Mouse (Mus musculus): ENCODE data around the gene Ace2. TPM values are rescaled to one million over a fixed set of nuclear protein-coding genes. Genes with fewer than 3 reads are reported as not detected.

The Ace2 gene
- total RNA-seq (2021) = 21.6 and 23.5 TPM in 2 replicates
- long read RNA-seq, experiment 1, transcript Ace2-201 (18 exons, 3,422 nt) = major isoform, 29 of 39 reads
- long read RNA-seq, experiment 1, partial matches to known transcripts = 7 of 39 reads
- long read RNA-seq, experiment 1, other reads (novel, unspliced or antisense) = 2 of 39 reads
- long read RNA-seq, experiment 2, partial matches to known transcripts = 3 of 7 reads
- long read RNA-seq, experiment 2, other reads (novel, unspliced or antisense) = 0 of 7 reads

GRCm38 (mm10) chrX:164139032-164139431 lies at the start of gene Ace2:
Ace2 (plus strand) TSS chrX:164139332.
- no peak for DNase-seq

- no peak for DNase-seq
These were observed 49.2 kb upstream of the Ace2 start for GRCm38 (mm10) chrX:164089916-164090315.

DNA sequence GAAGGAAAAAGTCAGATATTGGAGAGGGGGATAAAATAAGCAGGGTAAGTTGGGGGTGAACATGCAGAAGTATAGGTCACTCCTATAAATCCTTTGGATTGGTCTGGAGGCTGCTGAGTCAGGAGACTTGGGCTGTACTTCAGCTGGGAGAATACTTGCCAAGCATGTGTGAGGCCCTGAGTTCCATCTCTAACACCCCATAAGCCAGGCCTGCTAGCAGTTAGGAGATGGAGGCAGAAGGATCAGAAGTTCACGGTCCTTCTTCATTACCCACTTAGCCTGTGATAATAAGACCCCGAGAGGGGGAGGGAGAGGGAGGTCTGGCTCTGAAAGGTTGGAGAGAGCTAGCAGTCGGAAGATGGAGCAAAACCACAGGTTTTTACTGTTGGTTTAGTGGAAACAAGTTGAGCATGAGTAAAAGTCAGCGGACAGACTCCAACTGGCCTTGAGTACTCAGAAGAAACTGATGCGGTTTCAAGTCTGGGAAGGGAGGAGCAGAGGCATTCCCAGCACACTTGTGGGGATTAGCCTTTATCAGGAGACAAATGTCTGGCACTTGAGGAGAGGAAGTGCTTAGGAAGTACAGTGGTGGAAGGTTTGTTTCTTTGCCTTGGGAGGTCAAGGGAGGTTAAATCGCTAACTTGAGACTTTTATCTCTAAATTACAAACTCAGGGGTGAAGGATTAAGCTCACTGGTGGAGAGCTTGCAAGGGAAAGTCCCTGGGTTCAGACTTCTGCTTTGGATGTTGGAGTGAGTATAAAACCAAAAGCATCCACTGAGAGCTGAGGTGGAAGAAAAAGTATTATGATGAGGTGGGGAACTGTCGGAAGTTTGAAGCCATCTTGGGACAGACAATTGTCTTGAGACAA lies 46.6 kb upstream of the Ace2 start:
- no peak for DNase-seq

- no peak for DNase-seq
These were observed 45.7 kb upstream of the Ace2 start for GRCm38 (mm10) chrX:164093435-164093834.

GRCm38 (mm10) chrX:164095838-164096237 lies 43.3 kb upstream of the Ace2 start:
- no peak for DNase-seq

DNA sequence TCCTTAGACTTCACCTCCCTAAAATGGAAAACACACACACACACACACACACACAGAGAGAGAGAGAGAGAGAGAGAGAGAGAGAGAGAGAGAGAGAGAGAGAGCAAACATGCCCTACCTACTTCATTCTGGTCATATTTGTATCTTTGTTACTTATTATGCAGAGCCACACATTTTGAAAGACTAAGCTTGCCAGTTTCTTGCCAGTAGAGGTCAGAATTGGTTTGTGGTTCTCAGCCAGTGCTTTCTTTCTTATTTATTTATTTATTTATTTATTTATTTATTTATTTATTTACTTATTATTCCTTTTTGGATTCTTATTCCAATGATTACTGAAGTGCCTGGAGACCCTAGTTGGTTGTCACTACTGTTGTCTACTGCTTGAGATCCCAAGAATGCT lies 37.6 kb upstream of the Ace2 start:
- DNase-seq = no peak

DNA sequence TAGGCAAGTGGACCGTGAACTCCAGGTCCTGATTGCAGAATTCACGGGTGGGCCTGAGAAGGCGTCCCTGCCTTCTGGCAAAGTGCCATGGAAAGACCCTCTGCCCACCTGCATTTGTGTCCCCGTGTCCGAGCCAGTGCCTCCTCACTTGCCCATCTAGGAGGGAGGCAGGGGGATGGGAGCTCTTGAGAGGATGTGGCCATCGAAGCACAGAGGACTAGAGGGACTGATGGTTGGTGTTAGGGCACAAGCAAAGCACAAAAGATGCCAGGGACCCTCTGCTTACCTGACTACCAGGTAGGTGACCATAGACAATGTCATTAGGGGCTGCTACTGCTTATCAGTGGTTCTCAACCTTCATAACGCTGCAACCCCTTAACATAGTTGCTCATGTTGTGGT lies 36.9 kb upstream of the Ace2 start:
- DNase-seq = no peak

- DNase-seq = no peak
These were observed 36.5 kb upstream of the Ace2 start for GRCm38 (mm10) chrX:164102656-164103055.

- no peak for DNase-seq
These were observed 28.0 kb upstream of the Ace2 start for GRCm38 (mm10) chrX:164111146-164111545.

- no peak for DNase-seq
These were observed 25.4 kb upstream of the Ace2 start for GRCm38 (mm10) chrX:164113744-164114143.

GRCm38 (mm10) chrX:164123942-164124341 lies 15.2 kb upstream of the Ace2 start:
- no peak for DNase-seq

DNA sequence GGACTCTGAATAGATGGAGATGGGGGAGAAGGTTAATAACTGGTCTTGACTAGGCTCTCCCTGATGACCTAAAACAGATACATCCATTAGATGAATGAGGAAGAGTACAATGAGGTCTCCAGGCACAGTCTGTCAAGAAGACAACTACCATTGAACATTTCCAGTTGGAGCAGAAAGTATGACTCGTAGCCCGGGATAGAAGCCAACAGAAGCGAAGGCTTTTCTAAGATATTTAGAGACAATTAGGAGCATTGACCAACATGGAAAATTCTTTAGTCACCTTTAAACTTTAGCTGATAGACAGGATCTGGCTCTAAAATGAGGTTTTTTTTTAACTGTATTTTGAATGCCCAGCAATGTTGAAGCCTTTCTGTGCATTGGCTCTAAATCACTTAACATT lies 5.6 kb upstream of the Ace2 start:
- peak; percentile 16 for DNase-seq

GRCm38 (mm10) chrX:164135304-164135818 lies 3.8 kb upstream of the Ace2 start:
- DNase-seq = no peak

DNA sequence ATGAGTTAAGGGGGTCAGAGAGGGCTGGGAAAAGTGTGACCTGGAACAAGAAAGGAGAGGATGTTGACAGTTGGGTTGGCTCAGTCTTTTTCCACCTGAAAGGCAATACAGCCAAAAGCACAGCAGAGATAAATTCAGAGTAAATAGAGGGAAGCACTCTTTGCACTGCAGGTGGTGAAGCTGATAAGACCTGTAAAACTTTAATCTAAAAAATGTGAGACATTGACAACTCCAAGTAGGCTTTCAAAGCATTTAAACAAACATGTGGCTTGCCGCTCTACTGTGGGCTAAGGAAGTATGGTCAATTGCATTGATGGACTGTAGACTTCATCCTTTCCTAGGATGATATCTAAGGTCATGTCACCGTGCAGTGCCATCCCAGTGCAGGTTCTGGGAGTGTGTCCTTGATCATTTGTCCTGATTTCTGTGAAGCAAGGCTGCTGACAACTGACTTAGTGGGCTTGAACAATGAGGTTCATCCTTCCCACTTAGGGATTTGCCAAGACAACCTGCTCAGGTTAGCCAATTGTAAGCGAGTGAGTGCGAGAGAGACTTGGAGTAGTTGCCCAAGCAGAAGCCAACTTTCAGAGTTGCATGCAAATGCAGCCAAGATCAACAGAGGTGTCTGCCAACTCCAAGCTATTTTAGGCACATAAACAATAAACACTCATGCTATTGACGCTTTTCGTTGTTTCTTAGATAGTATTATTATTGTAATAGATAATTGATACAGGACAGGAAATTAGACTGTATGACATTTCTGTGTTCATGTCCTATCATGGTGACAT lies 6.5 kb downstream of the Ace2 start:
- no peak for DNase-seq

DNA sequence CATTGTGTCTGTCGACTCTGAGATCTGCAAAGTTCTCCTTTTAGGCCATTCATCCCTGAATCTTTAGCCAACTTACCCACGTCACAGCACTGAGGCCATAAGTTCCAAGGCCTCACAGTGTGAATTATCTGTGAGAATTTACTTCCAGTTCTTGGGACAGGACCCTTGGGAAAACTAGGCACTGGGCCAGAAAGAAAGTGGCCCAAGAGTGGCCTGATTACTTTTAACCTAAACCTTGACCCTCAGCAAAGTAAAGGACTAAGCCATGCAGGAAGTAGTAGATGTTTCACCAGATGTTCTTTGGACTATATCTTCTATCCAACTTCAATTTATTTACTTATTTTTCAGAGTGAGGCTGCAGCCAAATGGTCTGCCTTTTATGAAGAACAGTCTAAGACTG lies 13.6 kb downstream of the Ace2 start:
- peak; percentile 27 for DNase-seq

DNA sequence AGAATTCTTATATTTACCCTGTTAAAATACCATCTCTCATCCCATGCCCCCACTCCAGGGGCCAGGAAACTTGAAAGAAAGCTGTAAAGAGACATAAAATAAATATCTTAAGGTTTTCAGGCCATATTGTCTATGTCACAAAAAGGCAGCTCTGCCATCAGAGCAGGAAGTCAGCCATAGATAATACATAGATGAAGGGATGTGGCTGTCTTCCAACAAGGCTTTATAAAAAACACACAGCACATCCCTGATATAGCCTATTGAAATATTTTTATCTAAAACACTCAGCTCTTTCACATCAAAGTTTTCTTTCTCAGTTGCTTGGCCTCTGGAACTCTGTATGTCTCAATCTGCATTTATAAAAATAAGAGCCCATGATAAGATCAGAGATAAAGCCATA lies 14.5 kb downstream of the Ace2 start:
- no peak for DNase-seq

- no peak for DNase-seq
These were observed 15.5 kb downstream of the Ace2 start for GRCm38 (mm10) chrX:164154594-164154993.

DNA sequence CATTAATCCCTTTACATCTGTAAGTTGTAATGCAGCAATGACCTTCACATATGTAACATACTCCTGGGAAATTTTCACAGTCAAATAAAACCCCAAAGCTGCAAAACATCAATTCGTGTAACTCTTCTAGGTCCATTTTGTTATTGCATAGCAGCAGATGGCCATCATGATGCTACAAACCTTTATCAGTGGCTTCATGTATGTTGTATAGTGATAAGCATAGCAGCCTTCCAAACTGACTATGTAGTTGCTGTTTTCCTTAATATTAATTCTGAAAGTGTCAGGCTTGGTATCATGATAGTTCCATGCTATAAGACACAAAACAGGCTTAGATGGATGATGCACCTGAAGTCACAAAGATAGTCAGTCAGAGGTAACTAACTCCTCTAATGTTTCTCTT lies 25.5 kb downstream of the Ace2 start:
- DNase-seq = no peak

DNA sequence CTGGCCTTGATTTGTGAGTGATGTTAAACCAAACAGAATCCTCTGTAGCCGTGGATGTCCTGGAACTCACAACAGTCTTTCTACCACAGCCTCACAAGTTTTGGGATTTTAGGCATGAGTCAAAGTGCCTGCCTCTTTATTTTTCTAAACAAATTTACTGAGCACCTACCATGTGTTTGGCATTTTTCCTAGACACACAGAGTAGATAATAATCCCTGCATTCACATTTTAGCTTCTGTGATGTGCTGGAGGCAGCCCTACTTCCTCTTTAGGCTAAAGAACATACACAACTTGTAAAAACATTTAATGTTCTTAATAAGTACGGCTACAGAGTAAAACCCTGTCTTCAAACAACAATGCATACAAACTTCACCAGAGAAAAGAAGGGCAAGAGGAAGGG lies 31.9 kb downstream of the Ace2 start:
- DNase-seq = no peak

- DNase-seq = no peak
These were observed 34.7 kb downstream of the Ace2 start for GRCm38 (mm10) chrX:164173880-164174279.

DNA sequence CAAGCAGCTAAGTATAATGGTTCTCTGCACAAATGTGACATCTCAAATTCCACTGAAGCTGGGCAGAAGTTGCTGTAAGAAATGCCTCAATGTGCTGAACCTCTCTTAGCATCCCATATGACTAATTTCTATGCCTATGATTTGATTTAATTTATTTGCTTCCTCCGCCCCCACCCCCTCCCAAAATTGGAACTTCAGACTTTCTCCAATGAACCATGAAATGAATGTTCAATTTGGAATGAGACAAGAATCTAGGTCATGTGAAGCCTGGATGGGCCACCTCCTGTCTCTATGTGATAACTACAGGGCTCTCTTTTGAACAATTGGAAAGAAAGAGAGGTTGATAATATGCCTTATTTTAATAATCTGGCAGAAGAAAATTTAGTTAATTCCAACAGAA lies 36.2 kb downstream of the Ace2 start:
- no peak for DNase-seq

DNA sequence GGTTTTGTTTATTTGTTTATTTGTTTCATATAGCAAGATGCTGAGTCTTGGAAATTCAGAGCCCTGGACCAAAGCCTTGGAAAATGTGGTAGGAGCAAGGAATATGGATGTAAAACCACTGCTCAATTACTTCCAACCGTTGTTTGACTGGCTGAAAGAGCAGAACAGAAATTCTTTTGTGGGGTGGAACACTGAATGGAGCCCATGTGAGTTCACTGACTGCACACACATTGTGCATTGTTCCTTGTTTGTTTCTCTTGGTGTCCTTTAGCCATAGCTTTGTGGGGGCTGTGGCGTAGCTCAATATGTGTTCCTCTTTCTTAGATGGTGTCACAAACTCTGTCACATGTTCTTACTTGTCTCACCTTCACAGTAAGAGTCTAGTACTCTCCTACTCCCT lies 36.6 kb downstream of the Ace2 start:
- no peak for DNase-seq

DNA sequence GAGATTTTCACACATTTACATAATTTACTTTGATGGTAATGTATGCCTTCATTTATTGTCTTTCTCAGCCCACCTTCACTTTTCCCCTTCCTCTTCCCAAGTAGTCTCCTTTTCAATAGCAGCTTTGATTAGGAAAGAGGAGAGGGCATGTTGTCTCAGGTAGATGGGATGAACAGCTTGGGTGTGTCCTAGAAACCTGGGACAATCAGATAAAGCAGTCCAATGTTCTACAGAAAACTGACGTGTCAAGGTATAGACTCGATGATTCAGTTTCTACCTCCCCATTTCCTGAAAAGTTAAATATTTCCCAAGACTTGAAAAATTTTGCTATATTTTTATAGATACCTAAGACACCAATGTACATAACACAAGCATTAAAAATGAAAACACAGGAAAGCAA lies 39.7 kb downstream of the Ace2 start:
- no peak for DNase-seq

All from adrenal gland, postnatal 14 days (tissue).